Mouse (Mus musculus) hindbrain, embryonic 11.5 days (tissue): Measurements from ENCODE around the gene L3mbtl2. TPM values are rescaled to one million over a fixed set of nuclear protein-coding genes. Genes with fewer than 3 reads are reported as not detected.

Experiments
- ATAC-seq: fragments of 200-750 bp; cut with Nextera tagmentation; 2 replicates; pipeline ENCODE4 v1.8.0; 2017; ENCODE audit warnings: mild to moderate bottlenecking, moderate TSS enrichment, moderate library complexity; ENCODE audit not compliant: low FRiP score
- DNase-seq: peaks from one replicate; pipeline ENCODE4 v3.0.0-alpha.2; 2015; ENCODE audit warnings: low spot score
- H3K27ac ChIP-seq: fragments of 300-500 bp; sonication (generic); 2 replicates; pipeline ENCODE4 v1.5.1; 2014; ENCODE audit warnings: mild to moderate bottlenecking, low read depth, low read length
- H3K27me3 ChIP-seq: fragments of 300-500 bp; sonication (generic); 2 replicates; pipeline ENCODE4 v1.6.1; 2014; ENCODE audit warnings: mild to moderate bottlenecking, low read length, moderate library complexity, mixed read lengths; ENCODE audit not compliant: control insufficient read depth, insufficient read depth
- H3K36me3 ChIP-seq: fragments of 300-500 bp; sonication (generic); 2 replicates; pipeline ENCODE4 v1.6.1; 2014; ENCODE audit warnings: mild to moderate bottlenecking, low read length, moderate library complexity, mixed read lengths; ENCODE audit not compliant: control insufficient read depth, insufficient read depth
- H3K4me1 ChIP-seq: fragments of 300-500 bp; sonication (generic); replicated peaks from 2 replicates; pipeline ENCODE4 v1.6.1; 2014; ENCODE audit warnings: low read length, mixed read lengths; ENCODE audit not compliant: control insufficient read depth, insufficient read depth
- H3K4me2 ChIP-seq: fragments of 300-500 bp; sonication (generic); replicated peaks from 2 replicates; pipeline ENCODE4 v1.6.1; 2014; ENCODE audit warnings: mild to moderate bottlenecking, low read depth, low read length
- H3K4me3 ChIP-seq: fragments of 300-500 bp; sonication (generic); 2 replicates; pipeline ENCODE4 v1.5.1; 2014; ENCODE audit warnings: low read depth, low read length
- H3K9ac ChIP-seq: fragments of 300-500 bp; sonication (generic); 2 replicates; pipeline ENCODE4 v1.6.1; 2014; ENCODE audit warnings: low read depth, low read length
- H3K9me3 ChIP-seq: fragments of 300-500 bp; sonication (generic); 2 replicates; pipeline ENCODE4 v1.6.1; 2016; ENCODE audit warnings: low read length; ENCODE audit not compliant: control insufficient read depth
- WGBS: fragments of 180-500 bp; shearing (Covaris S2); extraction: QIAGEN DNeasy Blood & Tissue Kit; methylation state at CpG from one replicate; pipeline ENCODE4 v1.1.7; 2014; 5-methylcytosine and 5-hydroxymethylcytosine counted together
- polyA plus RNA-seq: library from polyadenylated mRNA; unstranded; fragments of >200 nt; fragmentation: Nextera tagmentation; extraction: Ambion mirVana; gene quantifications from 2 replicates; pipeline ENCODE4 v1.2.1, GENCODE M21; 2014

Gene L3mbtl2
- 26.4 and 26.7 TPM in 2 replicates for polyA plus RNA-seq

DNA sequence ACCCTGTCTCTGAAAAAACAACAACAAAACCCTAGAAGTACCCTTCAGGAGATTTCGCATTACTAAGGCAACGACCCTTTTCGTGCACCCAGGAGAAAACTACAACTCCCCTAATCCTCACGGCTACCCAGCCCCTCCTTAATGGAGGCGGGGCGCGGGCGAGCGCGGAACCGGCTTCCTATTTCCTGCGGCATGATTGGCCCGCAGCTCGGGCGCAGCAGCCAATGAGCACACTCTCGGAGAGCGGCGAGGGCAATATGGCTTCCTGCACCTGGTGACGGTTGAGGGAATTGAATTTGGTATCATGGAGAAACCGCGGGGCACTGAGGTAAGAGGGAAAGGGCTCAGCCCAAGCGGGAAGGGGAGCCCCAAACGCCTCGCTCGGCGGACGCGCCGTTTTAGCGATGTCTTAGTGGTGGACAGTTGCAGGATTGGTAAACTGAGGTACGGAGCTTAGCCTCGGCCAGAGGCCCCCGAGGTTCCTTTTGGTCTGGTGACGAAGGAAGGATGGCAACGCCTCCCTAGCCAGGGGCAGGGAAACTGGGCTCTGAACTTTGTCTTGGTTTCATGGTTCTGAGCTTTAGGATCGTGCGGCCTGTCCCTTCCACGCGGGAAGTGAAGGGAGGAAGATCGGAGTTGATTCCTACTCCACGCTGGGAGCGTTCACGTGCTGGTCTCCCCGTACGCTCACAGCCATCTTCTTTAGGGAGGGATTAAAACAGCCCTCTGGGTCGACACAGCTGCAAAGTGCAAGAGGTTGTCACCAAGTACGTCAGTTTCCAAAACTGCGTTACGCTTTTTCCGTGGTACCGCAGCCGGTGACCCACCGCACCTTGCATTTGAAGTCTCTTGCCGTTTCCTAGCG, at the start of gene L3mbtl2:
Gene L3mbtl2, plus strand, starts transcription at position 193 of the 865 bp plus-strand sequence.
- Histone ChIP-seq H3K36me3 (no peaks in the 10 kb centered on the region; the same call in 1 of the 2 replicates), H3K4me2 (peak within 1 kb of the TSS; percentile 89), H3K27ac (no peak within 1 kb of the TSS; the same call in 1 of the 2 replicates), H3K4me1 (peaks cover 5% of the 10 kb centered on the region), H3K4me3 (peak within 1 kb of the TSS; percentile 80), H3K9ac (peak within 1 kb of the TSS; percentile 74), H3K27me3 (no peaks in the 10 kb centered on the region), H3K9me3 (no peaks in the 10 kb centered on the region)
- ATAC-seq (peak; percentile 99), DNase-seq (peak; percentile 92)
- under 1% methylated on average over 55 of the region's 55 CpGs for WGBS

DNA sequence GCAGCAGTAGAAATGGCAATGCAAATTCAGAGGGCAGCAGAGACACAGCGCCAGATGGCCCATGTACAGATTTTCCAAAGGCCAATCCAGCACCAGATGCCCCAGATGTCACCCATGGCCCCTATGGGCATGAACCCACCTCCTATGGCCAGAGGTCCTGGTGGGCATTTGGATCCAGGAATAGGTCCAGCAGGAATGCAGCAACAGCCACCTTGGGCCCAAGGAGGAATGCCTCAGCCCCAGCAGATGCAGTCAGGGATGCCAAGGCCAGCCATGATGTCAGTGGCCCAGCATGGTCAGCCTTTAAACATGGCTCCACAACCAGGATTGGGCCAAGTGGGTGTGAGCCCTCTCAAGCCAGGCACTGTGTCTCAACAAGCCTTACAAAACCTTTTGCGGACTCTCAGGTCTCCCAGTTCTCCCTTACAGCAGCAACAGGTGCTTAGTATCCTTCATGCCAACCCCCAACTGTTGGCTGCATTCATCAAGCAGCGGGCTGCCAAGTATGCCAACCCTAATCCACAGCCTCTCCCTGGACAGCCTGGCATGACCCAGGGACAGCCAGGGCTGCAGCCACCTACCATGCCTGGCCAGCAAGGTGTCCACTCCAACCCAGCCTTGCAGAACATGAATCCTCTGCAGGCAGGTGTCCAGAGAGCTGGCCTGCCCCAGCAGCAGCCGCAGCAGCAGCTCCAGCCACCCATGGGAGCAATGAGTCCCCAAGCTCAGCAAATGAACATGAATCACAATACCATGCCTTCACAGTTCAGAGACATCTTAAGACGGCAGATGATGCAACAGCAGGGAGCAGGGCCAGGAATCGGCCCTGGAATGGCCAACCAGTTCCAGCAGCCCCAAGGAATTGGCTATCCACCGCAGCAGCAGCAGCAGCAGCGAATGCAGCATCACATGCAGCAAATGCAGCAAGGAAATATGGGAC, 13.9 kb upstream of the L3mbtl2 start:
- H3K9me3 ChIP-seq: no peaks in the 10 kb centered on the region
- H3K4me2 ChIP-seq: no peak overlapping the region
- H3K9ac ChIP-seq: no peak overlapping the region
- DNase-seq: no peak
- no peaks in the 10 kb centered on the region for H3K27me3 ChIP-seq
- no peak overlapping the region for H3K27ac ChIP-seq
- H3K4me3 ChIP-seq: no peak overlapping the region
- peaks cover 36% of the 10 kb centered on the region for H3K36me3 ChIP-seq
- 95% methylated on average over 8 of the region's 8 CpGs for whole genome bisulfite sequencing
- no peak for ATAC-seq
- H3K4me1 ChIP-seq: no peaks in the 10 kb centered on the region

GRCm38 (mm10) chr15:81650636-81651035, 13.1 kb upstream of the L3mbtl2 start:
- DNase-seq: no peak

DNA sequence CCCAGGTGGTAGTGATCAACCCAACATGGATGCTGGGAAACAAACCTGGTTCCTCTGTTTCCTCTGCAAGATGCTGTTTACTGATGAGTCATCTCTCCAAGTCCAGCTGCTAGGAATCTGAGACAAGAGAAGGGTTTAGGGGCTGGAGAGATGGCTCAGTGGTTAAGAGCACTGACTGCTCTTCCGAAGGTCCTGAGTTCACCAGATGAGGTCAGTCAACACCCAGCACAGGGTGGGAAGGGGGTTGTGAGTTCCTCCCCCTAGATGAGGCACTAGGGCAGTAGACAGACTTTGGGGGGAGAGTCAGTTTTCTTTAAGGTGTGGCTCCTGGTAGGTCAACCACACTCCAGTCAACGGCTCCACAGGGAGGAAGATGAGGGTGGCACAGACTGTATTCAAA, 2.0 kb upstream of the L3mbtl2 start:
- Histone ChIP-seq H3K9me3 (no peaks in the 10 kb centered on the region), H3K4me1 (peaks cover 5% of the 10 kb centered on the region), H3K27ac (no peak overlapping the region), H3K4me3 (no peak overlapping the region), H3K4me2 (no peak overlapping the region), H3K27me3 (no peaks in the 10 kb centered on the region), H3K9ac (no peak overlapping the region), H3K36me3 (no peaks in the 10 kb centered on the region)
- no peak for DNase-seq
- ATAC-seq: no peak
- WGBS: 94% methylated on average over 2 of the region's 2 CpGs

More at GRCm38 (mm10) chr15:81650636-81651035, 13.1 kb upstream of the L3mbtl2 start:
- Histone ChIP-seq H3K36me3 (peaks cover 35% of the 10 kb centered on the region), H3K27me3 (no peaks in the 10 kb centered on the region), H3K9me3 (no peaks in the 10 kb centered on the region), H3K9ac (no peak overlapping the region), H3K27ac (no peak overlapping the region), H3K4me2 (no peak overlapping the region), H3K4me3 (no peak overlapping the region), H3K4me1 (no peaks in the 10 kb centered on the region)
- ATAC-seq: no peak
- WGBS: 94% methylated on average over 7 of the region's 7 CpGs

DNA sequence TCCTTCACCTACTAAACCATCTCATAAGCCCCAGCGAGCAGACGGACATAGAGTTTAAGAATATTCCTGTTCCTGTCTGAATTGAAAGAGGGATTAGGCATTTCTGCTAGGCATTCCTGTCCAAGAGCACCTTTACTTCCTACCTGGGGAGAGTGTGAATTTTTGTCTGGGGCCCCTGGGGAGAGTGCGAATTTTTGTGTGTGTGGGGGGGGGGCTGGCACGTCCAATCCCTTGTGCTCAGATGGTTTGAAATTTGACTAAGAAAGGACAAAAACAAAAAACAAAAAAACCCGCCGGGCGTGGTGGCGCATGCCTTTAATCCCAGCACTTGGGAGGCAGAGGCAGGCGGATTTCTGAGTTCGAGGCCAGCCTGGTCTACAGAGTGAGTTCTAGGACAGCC, 408 bp upstream of the L3mbtl2 start:
- peak overlapping the region; percentile 80; the same call in 1 of the 2 replicates for H3K4me3 ChIP-seq
- ATAC-seq (peak; percentile 10; the same call in 1 of the 2 replicates), DNase-seq (no peak)
- no peaks in the 10 kb centered on the region; the same call in 1 of the 2 replicates for H3K36me3 ChIP-seq
- H3K9me3 ChIP-seq: no peaks in the 10 kb centered on the region
- 61% methylated on average over 10 of the region's 10 CpGs for WGBS
- no peak overlapping the region for H3K4me2 ChIP-seq
- H3K9ac ChIP-seq: no peak overlapping the region
- H3K27ac ChIP-seq: no peak overlapping the region
- peaks cover 5% of the 10 kb centered on the region for H3K4me1 ChIP-seq
- H3K27me3 ChIP-seq: no peaks in the 10 kb centered on the region

DNA sequence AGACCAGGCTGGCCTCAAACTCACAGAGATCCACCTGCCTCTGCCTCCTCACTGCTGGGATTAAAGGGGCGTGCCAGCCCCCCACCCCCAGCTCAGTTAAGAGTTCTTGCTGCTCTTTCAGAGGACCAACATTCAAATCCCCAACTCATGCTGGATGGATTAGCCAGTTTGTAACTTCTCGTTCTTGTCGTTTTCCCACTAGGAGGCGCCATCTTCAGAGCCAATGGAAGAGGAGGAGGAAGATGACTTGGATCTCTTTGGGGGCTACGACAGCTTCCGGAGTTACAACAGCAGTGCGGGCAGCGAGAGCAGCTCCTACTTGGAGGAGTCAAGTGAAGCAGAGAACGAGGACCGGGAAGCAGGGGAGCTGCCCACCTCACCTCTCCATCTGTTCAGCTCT, 3.3 kb downstream of the L3mbtl2 start:
- Histone ChIP-seq H3K27me3 (no peaks in the 10 kb centered on the region), H3K4me3 (no peak overlapping the region), H3K9me3 (no peaks in the 10 kb centered on the region), H3K27ac (no peak overlapping the region), H3K4me1 (peaks cover 5% of the 10 kb centered on the region), H3K4me2 (no peak overlapping the region), H3K36me3 (peaks cover 2% of the 10 kb centered on the region; the same call in 1 of the 2 replicates), H3K9ac (no peak overlapping the region)
- ATAC-seq (no peak), DNase-seq (no peak)
- 91% methylated on average over 10 of the region's 10 CpGs for WGBS

- no peak overlapping the region for H3K4me3 ChIP-seq
- peaks cover 2% of the 10 kb centered on the region; the same call in 1 of the 2 replicates for H3K36me3 ChIP-seq
- no peaks in the 10 kb centered on the region for H3K27me3 ChIP-seq
- H3K9ac ChIP-seq: no peak overlapping the region
- H3K9me3 ChIP-seq: no peaks in the 10 kb centered on the region
- WGBS: 78% methylated on average over 4 of the region's 4 CpGs
- no peak overlapping the region for H3K4me2 ChIP-seq
- no peaks in the 10 kb centered on the region for H3K4me1 ChIP-seq
- DNase-seq: peak; percentile 65
- no peak for ATAC-seq
- no peak overlapping the region for H3K27ac ChIP-seq
These were observed 6.5 kb downstream of the L3mbtl2 start for GRCm38 (mm10) chr15:81670231-81670640.

GRCm38 (mm10) chr15:81676637-81677036, 12.9 kb downstream of the L3mbtl2 start:
- no peak overlapping the region for H3K4me2 ChIP-seq
- ATAC-seq: no peak
- no peak overlapping the region for H3K9ac ChIP-seq
- H3K36me3 ChIP-seq: no peaks in the 10 kb centered on the region
- H3K27ac ChIP-seq: no peak overlapping the region
- H3K4me3 ChIP-seq: no peak overlapping the region
- no peaks in the 10 kb centered on the region for H3K27me3 ChIP-seq
- H3K9me3 ChIP-seq: no peaks in the 10 kb centered on the region
- WGBS: 91% methylated on average over 3 of the region's 3 CpGs
- no peak for DNase-seq
- H3K4me1 ChIP-seq: no peaks in the 10 kb centered on the region
